Mouse (Mus musculus): ENCODE data around the gene Dip2b.

DNA sequence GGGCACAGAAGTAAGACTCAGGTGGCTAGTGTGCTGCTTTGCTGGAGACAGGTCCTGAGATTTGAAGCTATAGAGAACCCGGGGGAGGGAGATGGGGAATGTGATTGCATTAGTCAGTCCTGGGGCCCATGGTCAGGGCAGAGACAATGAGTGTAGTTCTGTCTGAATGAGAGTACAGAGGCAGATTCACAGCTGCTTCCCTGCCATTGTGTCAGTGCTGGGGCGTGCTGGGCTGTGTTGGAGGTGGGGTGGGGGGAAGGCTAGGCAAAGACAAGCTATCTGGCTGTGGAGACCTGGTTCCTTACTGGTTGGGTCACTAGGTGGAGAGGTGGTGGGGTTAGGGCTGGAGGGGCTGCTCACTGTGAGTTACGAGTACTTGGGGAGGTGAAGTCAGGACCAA, 14.3 kb downstream of the Dip2b start:
- TF ChIP-seq CTCF (IDR thresholded peaks at IDR 0.05) (no peak), POLR2A (IDR thresholded peaks at IDR 0.05; ENCODE audit: insufficient read depth, low read depth, low read length) (no peak)
